Mouse (Mus musculus): ENCODE data around the gene Mrpl28. TPM values are rescaled to one million over a fixed set of nuclear protein-coding genes. Genes with fewer than 3 reads are reported as not detected.

The Mrpl28 gene
- polyA plus RNA-seq, 1 experiment from 2014 or later = 120 TPM

Other genes starting within 250 kb of the Mrpl28 start
- gene Mettl26, start 248.4 kb upstream of the Mrpl28 start, polyA plus RNA-seq (2015; fragmentation: Nextera tagmentation; extraction: Ambion mirVana) = 46.4 and 49.4 TPM in 2 replicates
- 0.35 and 0.59 TPM in 2 replicates for gene Wfikkn1, start 242.6 kb upstream of the Mrpl28 start, polyA plus RNA-seq (2015; fragmentation: Nextera tagmentation; extraction: Ambion mirVana)
- gene Rab40c, start 203.8 kb upstream of the Mrpl28 start, polyA plus RNA-seq (2015; fragmentation: Nextera tagmentation; extraction: Ambion mirVana) = 6.6 and 8.4 TPM in 2 replicates
- 156 and 174 TPM in 2 replicates for gene Pigq, start 178.6 kb upstream of the Mrpl28 start, polyA plus RNA-seq (2015; fragmentation: Nextera tagmentation; extraction: Ambion mirVana)
- 6.1 and 6.7 TPM in 2 replicates for gene Nhlrc4, start 178.5 kb upstream of the Mrpl28 start, polyA plus RNA-seq (2015; fragmentation: Nextera tagmentation; extraction: Ambion mirVana)
- 0.23 and 0.37 TPM in 2 replicates for gene A930017K11Rik, start 170.9 kb upstream of the Mrpl28 start, polyA plus RNA-seq (2015; fragmentation: Nextera tagmentation; extraction: Ambion mirVana)
- 9.7 and 11.4 TPM in 2 replicates for gene Capn15, start 137.7 kb upstream of the Mrpl28 start, polyA plus RNA-seq (2015; fragmentation: Nextera tagmentation; extraction: Ambion mirVana)
- gene Rab11fip3, start 53.9 kb upstream of the Mrpl28 start, polyA plus RNA-seq (2015; fragmentation: Nextera tagmentation; extraction: Ambion mirVana) = 2.1 and 2.3 TPM in 2 replicates
- 14.7 and 17.2 TPM in 2 replicates for gene Decr2, start 33.2 kb upstream of the Mrpl28 start, polyA plus RNA-seq (2015; fragmentation: Nextera tagmentation; extraction: Ambion mirVana)
- gene Nme4, start 27.9 kb upstream of the Mrpl28 start, polyA plus RNA-seq (2015; fragmentation: Nextera tagmentation; extraction: Ambion mirVana) = 34.6 and 35.5 TPM in 2 replicates
- 1.5 and 1.7 TPM in 2 replicates for gene Tmem8, start 10.2 kb upstream of the Mrpl28 start, polyA plus RNA-seq (2015; fragmentation: Nextera tagmentation; extraction: Ambion mirVana)
- gene Axin1, start 15.2 kb downstream of the Mrpl28 start, polyA plus RNA-seq (2015; fragmentation: Nextera tagmentation; extraction: Ambion mirVana) = 7.1 and 9.1 TPM in 2 replicates
- 72.3 and 75.1 TPM in 2 replicates for gene Pdia2, start 75.6 kb downstream of the Mrpl28 start, polyA plus RNA-seq (2015; fragmentation: Nextera tagmentation; extraction: Ambion mirVana)
- gene Rgs11, start 79.5 kb downstream of the Mrpl28 start, polyA plus RNA-seq (2015; fragmentation: Nextera tagmentation; extraction: Ambion mirVana) = 0.24 and 0.36 TPM in 2 replicates
- gene Arhgdig, start 84.3 kb downstream of the Mrpl28 start, polyA plus RNA-seq (2015; fragmentation: Nextera tagmentation; extraction: Ambion mirVana) = 14.4 and 15.3 TPM in 2 replicates
- gene Fam234a, start 120.7 kb downstream of the Mrpl28 start, polyA plus RNA-seq (2015; fragmentation: Nextera tagmentation; extraction: Ambion mirVana) = 16.4 and 18.3 TPM in 2 replicates
- 28.9 and 29.0 TPM in 2 replicates for gene Luc7l, start 129.4 kb downstream of the Mrpl28 start, polyA plus RNA-seq (2015; fragmentation: Nextera tagmentation; extraction: Ambion mirVana)